Mouse (Mus musculus): ENCODE data around the gene Cyp26a1.

Cyp26a1 gene

DNA sequence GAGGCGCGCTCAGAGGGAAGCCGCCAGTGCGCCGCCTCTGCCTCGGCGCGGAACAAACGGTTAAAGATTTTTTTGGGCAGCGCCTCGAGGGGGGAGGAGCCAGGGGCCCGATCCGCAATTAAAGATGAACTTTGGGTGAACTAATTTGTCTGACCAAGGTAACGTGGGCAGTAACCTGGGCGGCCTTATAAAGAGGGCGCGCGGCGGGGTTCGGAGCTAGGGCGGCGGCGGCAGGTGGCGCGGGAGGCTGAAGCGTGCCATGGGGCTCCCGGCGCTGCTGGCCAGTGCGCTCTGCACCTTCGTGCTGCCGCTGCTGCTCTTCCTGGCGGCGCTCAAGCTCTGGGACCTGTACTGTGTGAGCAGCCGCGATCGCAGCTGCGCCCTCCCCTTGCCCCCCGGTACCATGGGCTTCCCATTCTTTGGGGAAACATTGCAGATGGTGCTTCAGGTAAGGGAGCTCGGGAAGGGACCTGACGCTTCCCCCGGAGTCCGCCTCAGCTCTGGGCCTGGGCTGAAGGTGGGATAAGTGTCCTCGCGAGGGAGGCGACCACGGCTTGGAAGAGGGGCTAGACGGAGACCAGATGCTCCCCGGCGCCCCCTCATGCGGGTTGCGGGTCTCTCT is at the start of gene Cyp26a1:
Gene Cyp26a1 (plus strand): TSS at position 148 of the 622 bp plus-strand sequence.
- peak in 1 of 2 experiments; percentile 29 for DNase-seq

DNA sequence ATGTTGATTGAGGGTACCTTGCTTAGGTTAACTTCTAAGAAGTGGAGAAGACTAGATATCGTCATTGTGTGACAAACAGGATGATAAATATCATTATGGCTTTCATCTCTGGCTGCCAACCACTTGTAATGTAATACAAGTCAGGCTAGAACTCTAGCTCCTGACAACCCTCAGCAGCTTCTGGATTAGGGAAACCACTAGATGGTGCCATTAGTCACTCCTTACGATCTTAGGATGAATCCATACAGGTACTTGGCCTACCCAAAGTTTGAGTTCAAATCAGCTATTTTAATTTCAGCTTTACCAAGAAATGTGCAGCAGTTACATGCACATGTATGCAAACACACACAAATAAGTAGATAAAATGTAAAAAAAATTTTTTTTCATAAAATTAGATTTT is 49.6 kb upstream of the Cyp26a1 start:
- DNase-seq = no peak

DNA sequence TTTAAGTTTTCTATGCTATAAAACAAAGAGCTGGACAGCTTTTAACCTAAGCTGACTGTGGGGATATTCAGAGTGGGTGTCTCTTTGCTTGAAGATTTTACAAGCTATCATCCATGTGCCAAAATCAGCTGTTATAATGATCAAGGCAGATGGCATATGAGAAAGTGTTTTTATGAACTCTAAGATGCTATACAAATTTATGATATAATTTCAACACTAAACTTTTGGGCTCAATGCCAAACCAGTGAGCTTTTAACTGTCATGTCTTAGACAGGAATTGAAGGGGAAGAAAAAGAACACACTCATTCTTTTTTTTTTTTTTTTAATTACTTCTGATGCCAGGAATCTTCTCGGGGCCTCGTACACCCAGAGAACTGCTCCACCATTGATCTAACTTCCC is 47.1 kb upstream of the Cyp26a1 start:
- DNase-seq = no peak

DNA sequence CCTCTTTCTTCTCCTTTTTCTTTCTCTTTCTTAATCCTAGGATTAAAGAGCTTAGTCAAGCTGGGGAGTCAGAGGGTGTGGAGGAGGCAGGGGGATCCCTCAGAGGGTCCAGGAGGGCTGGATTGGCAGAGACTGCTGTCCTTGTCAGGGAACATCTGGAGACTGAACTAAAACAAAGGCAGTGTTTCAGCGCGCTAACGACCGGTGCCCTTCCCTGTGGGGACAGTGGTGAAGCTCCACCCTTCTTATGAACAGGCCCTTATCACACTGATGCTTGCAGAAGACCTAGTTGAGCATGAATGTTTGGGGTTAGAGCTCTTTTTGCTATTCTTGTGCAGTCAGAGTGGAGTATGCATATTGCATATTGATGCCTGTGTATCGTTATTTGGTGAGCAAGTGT is 43.6 kb upstream of the Cyp26a1 start:
- no peak for DNase-seq

DNA sequence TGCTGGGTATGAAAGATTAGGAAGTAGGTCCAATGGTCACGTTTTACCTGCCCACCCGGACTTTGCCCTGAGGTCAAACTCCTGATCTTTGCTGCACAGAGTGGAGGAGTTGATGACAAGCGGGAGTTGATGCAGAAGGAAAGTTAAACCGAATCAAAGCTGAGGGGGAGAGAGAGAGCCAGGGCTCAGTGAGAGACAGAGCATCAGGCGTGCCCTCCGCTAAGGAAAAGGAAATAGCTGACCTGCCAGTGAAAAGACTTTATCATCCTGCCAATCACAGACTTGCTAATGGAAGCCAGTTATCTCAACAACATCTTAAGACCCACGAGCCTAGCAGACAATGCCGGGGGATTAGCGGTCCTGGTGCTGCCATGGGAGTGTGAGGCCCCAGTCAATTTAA is 41.2 kb upstream of the Cyp26a1 start:
- DNase-seq = no peak

DNA sequence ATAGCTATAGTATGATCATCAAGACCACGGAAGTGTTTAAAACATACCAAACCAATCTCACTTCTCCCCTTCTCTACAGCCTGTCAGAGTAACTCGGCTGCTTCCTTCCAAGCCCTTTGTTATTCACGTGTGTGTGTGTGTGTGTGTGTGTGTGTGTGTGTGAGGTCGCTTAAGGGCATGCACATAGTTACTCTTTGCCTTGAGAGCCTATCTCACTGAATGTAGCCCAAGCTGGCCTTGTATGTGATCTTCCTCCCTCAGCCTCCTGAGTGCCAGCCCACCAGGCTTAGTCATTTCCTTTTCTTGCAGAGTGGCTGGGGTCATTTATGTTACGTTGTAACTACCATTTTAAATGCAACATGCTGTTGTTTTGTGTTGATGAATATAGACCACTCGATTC is 32.3 kb upstream of the Cyp26a1 start:
- DNase-seq = no peak

DNA sequence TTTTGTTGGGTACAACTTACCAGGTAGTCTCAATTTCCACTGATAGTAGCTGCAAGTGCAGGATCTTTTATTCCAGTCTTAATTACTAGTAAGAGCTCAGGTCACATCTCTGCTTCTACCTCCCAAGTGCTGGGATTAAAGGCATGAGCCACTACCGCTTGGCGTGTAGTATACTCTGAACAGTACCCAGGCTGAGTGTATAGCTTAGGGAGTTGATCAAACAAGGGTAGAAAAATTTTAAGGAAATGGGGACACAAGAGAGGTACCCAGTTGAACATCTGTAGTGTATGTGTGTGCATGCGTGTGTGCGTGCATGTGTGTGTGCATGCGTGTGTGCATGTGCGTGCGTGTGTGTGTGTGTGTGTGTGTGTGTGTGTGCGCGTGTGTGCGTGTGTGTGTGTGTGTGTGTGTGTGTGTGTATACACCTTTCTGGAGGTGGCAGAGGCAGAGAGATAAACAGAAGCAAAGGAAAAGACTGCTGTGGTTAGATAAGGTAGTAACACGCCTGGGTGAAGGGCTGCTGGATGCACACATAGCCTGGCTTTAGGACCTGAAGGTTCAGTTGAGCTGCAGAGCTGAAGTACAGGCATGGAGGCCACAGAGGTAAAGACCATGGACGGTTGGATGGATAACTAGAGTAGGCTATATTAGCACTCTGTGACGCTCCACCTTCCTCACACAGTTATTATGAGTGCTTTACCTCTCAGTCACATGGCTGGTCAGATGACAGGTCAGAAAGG is 29.6 kb upstream of the Cyp26a1 start:
- no peak for DNase-seq

DNA sequence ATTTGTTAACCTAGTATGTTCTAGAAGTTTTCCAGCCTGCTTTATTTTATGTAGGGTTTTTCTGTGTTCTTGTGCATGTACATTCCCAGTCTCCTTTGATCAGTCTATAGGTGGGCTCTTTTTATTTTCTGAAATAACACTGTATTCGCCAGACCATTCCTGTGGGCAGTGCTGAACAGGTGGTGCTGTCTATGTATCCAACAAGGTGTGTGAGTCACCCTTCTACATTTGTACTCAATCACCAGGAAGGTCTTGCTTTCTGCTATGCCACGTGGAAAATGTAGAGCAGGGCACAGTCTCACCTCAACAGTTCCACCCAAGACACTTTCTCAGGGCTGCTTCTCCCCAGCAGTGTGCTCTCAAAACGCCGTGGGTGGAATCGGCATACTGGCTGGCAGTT is 28.9 kb upstream of the Cyp26a1 start:
- no peak for DNase-seq

DNA sequence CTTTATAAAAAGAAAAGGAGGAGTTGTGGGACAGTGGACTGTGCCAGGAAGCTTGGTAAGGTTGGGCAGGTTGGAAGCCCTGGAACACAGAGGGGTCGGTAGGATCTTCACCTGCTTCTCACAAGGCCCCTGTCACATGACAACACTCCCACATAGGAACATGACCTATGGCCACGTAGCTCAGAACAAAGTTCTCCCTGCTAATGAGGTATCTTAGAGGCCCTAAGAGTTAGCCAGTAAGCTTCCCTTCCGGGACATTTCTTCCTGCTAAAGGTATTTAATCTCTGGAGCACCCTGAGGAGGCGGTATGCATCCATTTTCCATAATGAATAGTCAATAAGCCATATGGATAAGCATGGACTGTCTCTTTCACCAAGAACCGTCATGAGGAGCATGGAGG is 28.1 kb upstream of the Cyp26a1 start:
- DNase-seq = no peak

DNA sequence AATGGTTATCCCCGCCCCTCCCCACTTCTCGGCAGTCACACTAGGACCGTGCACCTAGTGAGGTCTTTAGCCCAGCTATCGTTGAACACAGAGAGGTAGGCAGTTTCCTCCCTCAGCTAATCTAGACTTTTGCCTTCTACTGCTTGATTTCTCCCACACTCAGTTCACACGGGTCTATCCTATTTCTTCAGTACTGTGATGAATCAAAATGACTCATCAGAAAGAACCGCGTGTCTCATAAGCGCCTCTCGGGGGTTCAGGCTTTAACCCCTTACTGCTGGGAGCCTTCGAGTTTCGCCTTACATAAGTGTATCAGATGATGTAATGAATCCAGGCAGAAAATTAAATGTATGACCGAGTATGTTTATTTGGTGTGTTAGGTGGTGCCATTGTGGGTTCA is 24.2 kb upstream of the Cyp26a1 start:
- no peak for DNase-seq

DNA sequence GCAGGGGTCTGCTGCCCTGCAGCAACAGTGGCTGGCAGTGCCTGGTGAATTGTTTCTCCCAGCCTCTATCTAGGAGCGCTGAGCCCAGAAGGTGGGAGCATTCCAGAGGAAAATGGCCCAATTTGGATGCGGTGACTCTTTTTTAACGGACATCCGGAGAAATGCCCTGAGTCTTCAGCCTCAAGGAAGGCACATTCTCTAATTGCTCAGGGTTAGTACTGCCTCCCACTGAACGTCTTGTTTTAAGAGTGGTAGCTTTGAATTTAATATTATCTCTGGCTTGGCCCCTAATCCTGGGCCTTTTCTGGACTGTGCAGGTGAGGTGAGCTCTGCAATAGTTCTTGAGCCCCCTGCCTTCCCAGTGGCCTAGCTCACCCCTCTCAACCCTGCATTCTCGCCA is 12.3 kb upstream of the Cyp26a1 start, which contains the start of gene Cyp26c1:
Gene Cyp26c1 (plus strand): TSS at position 301 of the 400 bp plus-strand sequence.
- no peak for DNase-seq

DNA sequence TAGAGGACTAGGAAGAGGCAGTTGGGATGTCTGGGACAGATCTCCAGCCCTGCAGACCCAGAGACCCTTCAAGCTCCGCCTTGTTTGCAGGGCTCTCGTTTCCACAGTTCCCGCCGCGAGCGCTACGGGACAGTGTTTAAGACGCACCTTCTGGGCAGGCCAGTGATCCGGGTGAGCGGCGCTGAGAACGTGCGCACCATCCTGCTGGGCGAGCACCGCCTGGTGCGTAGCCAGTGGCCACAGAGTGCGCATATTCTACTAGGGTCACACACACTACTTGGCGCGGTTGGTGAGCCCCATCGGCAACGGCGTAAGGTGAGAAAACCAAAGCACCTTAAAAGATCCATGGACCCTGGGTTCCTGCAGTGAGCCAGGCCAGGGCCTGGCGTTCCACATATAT is 11.3 kb upstream of the Cyp26a1 start:
- DNase-seq = no peak

DNA sequence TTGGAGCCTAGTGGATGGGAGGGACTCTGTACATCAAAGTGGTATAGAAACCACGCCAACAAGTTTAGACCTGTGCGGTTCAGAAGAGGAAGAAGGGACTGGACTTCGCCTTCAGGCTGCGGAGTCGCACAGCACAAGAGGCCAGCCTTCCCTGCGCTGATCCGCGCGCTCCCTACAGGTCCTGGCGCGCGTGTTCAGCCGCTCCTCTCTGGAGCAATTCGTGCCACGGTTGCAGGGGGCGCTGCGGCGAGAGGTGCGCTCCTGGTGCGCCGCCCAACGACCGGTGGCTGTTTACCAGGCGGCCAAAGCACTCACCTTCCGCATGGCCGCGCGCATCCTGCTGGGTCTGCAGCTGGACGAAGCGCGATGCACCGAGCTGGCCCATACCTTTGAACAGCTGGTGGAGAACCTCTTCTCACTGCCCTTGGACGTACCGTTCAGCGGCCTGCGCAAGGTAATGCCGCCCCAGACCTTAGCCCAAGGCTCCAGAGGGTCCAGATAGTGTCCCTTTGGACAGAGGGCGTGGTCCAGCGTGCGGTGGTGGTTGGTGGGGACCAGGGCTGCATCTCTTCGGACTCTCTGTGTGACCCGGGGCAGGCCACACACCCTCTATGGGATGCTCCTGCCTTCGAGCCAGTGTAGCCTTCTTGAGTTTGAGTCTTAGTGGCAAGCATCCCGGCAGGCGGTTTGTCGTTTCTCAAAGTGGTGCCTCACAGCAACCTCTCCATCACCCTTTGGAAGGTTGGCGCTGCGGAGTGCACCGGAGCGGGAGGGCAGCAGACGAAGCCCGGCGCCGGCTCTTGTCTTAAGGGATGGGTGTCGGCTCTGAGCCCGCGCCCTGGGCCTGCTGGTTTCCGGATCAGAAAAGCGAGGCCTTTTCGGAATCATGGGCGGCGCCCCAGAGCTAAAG is 10.4 kb upstream of the Cyp26a1 start:
- peak; percentile 32 to 36 for DNase-seq

DNA sequence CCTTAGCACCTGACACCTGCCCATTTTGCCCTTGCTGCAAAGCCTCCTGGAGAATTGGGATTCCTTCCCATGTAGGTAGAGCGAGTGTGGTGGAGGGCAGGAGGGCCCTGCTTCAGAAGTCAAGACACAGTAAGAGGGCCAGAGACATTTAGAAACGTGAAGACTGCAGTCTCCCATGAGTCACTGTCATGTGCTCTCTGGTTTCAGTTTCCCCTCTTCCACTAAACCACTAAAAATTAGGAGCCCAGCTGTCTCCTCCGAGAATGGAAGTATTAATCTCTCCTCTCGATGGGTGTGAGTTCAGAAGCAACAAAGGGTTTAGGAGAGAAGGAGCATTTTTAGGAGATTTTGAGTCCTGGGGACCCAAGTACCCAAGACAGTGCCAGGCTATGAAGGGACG is 8.1 kb upstream of the Cyp26a1 start:
- DNase-seq = no peak

DNA sequence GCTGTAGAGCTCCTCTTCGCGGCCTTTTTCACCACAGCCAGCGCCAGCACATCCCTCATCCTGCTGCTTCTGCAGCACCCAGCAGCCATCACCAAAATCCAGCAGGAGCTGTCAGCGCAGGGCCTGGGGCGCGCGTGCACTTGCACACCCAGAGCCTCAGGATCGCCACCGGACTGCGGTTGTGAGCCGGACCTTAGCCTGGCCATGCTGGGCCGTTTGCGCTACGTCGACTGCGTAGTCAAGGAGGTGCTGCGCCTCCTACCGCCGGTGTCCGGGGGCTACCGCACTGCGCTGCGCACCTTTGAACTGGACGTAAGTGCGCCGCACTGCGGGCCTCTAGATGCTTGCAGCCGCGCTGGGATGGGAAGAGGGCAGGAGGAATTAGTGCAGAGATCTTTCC is 6.9 kb upstream of the Cyp26a1 start:
- DNase-seq = peak; percentile 38 to 40

DNA sequence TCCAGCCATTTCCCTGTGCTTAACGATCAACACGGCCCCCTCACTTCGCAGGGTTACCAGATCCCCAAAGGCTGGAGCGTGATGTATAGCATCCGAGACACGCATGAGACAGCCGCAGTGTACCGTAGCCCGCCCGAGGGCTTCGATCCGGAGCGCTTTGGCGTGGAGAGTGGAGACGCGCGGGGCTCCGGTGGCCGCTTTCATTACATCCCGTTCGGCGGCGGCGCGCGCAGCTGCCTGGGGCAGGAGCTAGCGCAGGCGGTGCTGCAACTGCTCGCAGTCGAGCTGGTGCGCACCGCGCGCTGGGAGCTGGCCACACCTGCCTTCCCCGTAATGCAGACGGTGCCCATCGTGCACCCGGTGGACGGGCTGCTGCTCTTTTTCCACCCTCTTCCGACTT is 4.7 kb upstream of the Cyp26a1 start:
- DNase-seq = no peak

DNA sequence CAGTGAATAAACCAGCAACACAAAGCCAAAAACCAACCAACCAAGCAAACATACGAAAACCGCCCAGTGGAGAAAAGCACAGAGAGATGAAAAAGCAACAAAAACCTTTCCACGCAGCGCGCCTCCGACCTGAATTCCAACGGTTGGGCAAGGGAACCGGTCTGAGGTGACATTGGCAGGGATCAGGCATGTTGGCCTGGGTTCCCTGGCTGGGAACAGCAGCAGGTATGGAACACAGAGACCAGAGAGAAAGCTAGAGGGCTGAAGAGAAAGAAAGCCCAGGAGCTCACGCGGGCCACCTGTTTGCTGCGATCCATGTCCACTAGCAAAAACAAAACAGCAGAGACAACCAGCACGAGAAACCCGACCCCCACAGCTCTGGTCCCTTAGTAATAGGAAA is 2.5 kb upstream of the Cyp26a1 start:
- no peak for DNase-seq

DNA sequence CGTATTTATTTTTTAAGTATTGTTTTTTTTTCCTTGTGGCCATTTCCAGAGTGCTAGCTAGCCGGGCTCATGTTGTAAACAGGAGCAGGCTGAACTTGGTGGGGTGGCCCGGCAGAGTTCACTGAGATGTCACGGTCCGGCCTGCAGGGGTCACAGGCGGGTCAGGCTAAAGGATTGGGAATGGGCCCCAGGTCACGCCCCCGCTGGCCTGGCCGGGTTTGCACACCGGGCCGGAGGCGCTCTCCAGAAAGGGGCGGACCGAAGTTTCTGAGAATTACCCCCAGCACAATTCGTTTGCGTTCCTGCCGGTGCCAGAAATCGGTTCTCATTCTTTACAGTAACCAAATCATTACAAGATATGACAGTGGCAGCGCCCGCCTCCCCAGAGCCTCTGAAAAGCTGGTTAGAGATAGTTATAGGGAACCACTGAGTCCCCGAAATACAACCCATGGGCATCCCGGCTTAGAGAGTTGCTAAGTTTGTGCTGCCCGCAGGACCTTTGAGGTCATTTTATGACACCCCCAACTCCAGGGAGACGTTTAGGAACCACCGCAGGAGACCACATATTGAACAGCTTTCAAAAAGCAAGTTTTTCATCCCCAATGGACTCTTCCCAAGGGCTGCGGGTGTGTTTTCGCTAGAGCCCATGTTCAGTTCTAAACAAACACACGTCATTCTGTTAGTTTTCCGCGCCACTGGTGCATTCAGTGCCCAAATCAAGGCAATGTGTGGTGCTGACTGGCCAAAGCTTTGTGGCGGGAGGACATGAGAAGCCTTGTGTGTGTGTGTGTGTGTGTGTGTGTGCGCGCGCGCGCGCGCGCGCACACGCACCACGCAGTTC is 1.6 kb upstream of the Cyp26a1 start:
- no peak for DNase-seq

DNA sequence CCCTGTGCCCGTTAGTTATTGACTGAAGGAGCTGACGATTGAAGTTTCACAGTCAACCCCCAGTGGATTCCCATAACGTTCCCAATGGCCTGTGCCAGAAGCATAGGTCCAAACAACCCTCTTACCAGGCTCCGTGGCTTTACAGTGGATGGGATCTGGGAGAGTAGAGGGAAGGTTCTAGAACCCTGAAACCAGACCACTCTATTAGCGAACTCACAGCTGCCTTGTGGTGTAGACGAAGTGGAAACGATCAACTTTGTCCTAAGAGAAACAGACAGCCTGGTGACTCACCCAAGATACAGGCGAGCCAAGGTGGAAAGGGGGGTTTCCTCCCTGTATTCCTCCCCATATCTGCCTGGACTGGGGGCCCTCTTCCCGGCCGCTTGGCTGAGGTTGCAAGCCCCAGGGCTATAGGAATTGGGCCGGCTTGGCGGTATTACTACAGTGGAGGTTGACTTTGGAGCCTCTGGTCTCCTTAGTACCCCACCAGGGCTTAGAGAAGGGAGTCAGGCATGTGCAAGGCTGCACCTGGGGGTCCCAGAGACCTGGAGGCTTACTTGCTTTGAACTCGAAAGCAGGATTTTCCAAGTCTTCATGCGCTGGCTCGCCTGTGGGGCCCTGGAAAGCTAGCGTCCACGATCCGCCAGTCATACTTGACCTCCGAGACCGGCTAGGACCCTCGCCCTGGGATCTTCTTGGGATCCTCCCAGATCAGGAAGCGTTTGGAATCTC is 829 bp upstream of the Cyp26a1 start:
- no peak for DNase-seq

DNA sequence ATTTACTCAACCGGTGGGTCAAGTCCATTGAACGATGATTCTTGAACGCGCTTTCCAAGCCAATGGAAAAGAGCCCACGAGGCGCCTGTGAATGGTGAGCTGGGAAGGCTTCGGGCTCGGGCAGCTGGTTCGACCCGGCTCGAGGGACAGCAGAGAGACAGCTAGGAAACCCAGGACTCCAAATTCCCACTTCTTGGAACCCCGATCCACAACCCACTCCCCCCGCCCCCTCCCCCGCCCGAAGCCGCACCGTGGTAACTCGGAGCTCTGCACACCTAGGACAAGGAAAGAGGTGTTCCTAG is 312 bp upstream of the Cyp26a1 start:
- no peak for DNase-seq

DNA sequence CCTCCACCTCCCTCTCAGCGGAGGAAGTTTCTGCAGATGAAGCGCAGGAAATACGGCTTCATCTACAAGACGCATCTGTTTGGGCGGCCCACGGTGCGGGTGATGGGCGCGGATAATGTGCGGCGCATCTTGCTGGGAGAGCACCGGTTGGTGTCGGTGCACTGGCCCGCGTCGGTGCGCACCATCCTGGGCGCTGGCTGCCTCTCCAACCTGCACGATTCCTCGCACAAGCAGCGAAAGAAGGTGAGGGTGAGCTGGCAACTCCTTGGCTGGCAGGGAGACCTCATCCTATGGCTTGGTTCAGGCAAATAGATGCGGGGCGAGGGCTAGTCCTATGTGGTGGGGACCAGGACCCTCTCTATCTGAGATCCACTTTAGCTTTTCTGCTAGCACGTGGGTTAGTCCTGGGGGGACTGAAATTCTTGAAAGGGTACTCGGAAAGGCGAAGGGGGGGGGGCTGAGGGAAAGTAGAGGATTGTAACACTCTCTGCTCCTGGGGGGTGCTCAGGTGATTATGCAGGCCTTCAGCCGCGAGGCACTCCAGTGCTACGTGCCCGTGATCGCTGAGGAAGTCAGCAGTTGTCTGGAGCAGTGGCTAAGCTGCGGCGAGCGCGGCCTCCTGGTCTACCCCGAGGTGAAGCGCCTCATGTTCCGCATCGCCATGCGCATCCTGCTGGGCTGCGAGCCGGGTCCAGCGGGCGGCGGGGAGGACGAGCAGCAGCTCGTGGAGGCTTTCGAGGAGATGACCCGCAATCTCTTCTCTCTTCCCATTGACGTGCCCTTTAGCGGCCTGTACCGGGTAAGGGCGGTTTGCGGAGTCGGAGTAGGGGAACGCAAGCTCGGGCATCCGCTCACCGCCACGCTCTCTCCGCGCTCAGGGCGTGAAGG is 919 bp downstream of the Cyp26a1 start:
- DNase-seq = no peak
